Mouse (Mus musculus) sigmoid colon, adult 10 weeks (tissue): Measurements from ENCODE around the gene Atad3a. TPM values are rescaled to one million over a fixed set of nuclear protein-coding genes. Genes with fewer than 3 reads are reported as not detected.

Source experiments
- polyA plus RNA-seq: library from polyadenylated mRNA; stranded (reverse); fragments of 350-450 nt; fragmentation: Illumina TruSeq; extraction: RNeasy Lipid Tissue Mini Kit (QIAGEN cat#74804); gene quantifications from one replicate; pipeline ENCODE4 v1.2.3, GENCODE M21; 2014; ENCODE audit warnings: low read depth, low replicate concordance

Gene Atad3a
- polyA plus RNA-seq = 5.1 TPM

GRCm38 (mm10) chr4:155760613-155761355 is at the start of gene Atad3a:
Atad3a (minus strand) TSS chr4:155761093.

GRCm38 (mm10) chr4:155802741-155803339 is 41.9 kb upstream of the Atad3a start, which contains the start of gene Mrpl20:
Mrpl20 (plus strand) TSS chr4:155802878.

DNA sequence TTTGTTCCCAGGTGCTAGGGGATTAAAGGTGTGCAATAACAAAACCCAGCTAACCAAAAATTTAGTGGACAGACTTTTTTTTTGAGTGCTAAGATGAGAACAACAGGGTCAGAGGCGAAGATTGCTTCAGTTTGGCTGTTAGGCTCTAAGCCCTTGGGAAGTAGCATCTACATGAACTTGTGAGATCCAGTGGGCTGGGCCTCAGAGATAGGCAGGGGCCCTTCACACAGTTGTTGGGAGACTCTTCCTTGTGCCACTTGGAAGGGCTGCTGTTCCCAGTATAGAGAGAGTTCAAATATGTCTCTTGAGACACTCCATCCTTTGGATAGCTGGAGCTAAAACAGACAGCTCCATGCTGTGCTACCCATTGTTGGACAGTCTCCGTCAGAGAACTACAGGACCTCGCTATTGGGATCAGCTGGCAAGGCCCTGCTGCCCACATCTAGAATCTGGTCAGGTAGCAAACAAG is 29.2 kb upstream of the Atad3a start, which contains the start of gene Ankrd65:
Gene Ankrd65, plus strand, starts transcription at position 419 of the 469 bp plus-strand sequence.

DNA sequence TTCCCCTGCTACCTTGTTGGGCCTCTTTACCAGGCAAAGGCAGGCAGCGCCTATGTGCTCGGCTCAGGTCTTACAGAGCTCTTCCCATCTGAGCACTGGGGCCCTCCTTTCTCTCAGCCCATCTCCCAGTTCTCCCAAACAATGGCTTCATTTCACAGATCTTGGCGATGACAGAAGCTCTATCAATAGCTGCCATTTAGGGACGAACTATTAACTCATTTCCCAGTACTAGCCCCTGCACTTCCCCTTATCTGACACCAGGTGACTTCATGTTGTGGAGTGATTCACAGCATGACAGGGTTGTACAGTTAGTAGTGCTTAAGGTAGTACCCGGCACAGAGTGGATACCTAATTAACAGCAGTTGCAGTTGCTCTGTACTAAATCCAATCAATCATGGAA is 24.9 kb upstream of the Atad3a start, which contains the start of gene Tmem88b:
Gene Tmem88b, minus strand, starts transcription at position 56 of the 400 bp plus-strand sequence.

GRCm38 (mm10) chr4:155774280-155774754 is 13.4 kb upstream of the Atad3a start, which contains the start of gene Vwa1:
Vwa1 (minus strand) TSS chr4:155774698.

GRCm38 (mm10) chr4:155734350-155734941 is 26.4 kb downstream of the Atad3a start, which contains the start of gene Tmem240:
Tmem240 (plus strand) TSS chr4:155734800.

DNA sequence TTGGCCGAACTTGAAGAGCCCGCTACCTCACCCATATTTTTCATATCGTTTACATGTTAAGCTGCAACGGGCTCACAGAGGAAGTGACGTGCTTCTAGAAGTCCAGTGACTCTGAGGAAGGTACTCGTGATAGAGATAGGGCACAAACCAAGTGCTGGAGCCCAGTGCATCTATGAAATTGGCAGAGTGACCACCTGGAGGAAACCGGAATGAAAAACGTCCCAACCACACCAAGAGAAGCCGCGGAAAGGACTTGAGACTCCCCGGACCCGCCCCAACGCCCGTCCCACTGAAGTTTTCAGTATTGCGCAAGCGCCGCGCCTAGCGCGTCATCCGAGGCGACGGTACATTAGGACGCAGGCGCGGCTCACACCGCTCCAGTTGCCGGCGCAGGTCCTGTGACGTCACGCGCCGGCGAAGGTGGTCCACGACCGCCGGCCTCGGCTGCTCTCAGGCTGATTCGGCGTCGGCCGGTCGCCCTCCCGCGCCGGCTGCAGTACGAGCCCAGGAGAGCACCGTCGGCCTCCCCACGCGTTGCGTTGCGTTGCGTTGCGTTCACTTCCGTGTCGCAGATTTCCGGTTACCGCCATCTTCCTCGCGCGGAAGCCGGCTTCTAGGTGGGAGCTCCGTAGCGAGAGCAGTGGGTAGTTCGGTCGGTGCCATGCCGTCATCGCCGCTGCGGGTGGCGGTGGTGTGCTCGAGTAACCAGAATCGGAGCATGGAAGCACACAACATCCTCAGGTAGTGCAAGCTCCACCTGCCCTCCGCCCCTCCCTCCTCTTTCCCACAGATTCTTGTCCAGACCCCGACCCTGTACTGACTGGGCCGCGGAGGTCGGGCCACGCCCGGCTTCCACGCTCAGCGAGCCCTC is 55.9 kb downstream of the Atad3a start, which contains the start of gene Ssu72:
Gene Ssu72, plus strand, starts transcription at position 80 of the 871 bp plus-strand sequence.

GRCm38 (mm10) chr4:155694111-155694481 is 66.8 kb downstream of the Atad3a start, which contains the start of gene Fndc10:
Fndc10 (plus strand) TSS chr4:155694342.

Other genes with a start within 250 kb of the Atad3a start
- gene Nadk, start 198.7 kb downstream of the Atad3a start, polyA plus RNA-seq = 60.5 TPM
- gene Slc35e2, start 159.7 kb downstream of the Atad3a start, polyA plus RNA-seq = 12.6 TPM
- 70.4 TPM for gene Cdk11b, start 136.2 kb downstream of the Atad3a start, polyA plus RNA-seq
- gene Gm10563, start 115.7 kb downstream of the Atad3a start, polyA plus RNA-seq = not detected
- 0.54 TPM for gene Mmp23, start 107.7 kb downstream of the Atad3a start, polyA plus RNA-seq
- gene Mib2, start 91.9 kb downstream of the Atad3a start, polyA plus RNA-seq = 1.3 TPM
- not detected for gene Fndc10, start 66.8 kb downstream of the Atad3a start, polyA plus RNA-seq
- gene Ssu72, start 56.3 kb downstream of the Atad3a start, polyA plus RNA-seq = 110 TPM
- gene Tmem240, start 26.3 kb downstream of the Atad3a start, polyA plus RNA-seq = not detected
- 0.63 TPM for gene Vwa1, start 13.6 kb upstream of the Atad3a start, polyA plus RNA-seq
- 0.98 TPM for gene Tmem88b, start 24.8 kb upstream of the Atad3a start, polyA plus RNA-seq
- not detected for gene Ankrd65, start 29.3 kb upstream of the Atad3a start, polyA plus RNA-seq
- gene Mrpl20, start 41.8 kb upstream of the Atad3a start, polyA plus RNA-seq = 39.1 TPM
- 177 TPM for gene Ccnl2, start 51.4 kb upstream of the Atad3a start, polyA plus RNA-seq
- 4.8 TPM for gene Aurkaip1, start 70.2 kb upstream of the Atad3a start, polyA plus RNA-seq
- gene Mxra8, start 78.6 kb upstream of the Atad3a start, polyA plus RNA-seq = 52.4 TPM
- 1.5 TPM for gene Dvl1, start 86.3 kb upstream of the Atad3a start, polyA plus RNA-seq
- 0.13 TPM for gene Tas1r3, start 102.3 kb upstream of the Atad3a start, polyA plus RNA-seq
- 7.8 TPM for gene Cptp, start 108.3 kb upstream of the Atad3a start, polyA plus RNA-seq
- gene Ints11, start 108.5 kb upstream of the Atad3a start, polyA plus RNA-seq = 2.7 TPM
- gene Pusl1, start 130.7 kb upstream of the Atad3a start, polyA plus RNA-seq = 1.3 TPM
- 0.47 TPM for gene Acap3, start 130.7 kb upstream of the Atad3a start, polyA plus RNA-seq
- 117 TPM for gene Ube2j2, start 182.7 kb upstream of the Atad3a start, polyA plus RNA-seq
- 3.3 TPM for gene C1qtnf12, start 201.2 kb upstream of the Atad3a start, polyA plus RNA-seq
- 6.1 TPM for gene B3galt6, start 231.6 kb upstream of the Atad3a start, polyA plus RNA-seq
- 145 TPM for gene Sdf4, start 231.8 kb upstream of the Atad3a start, polyA plus RNA-seq